21 mouse cellular contexts compared by ENCODE assay signal in genomic region chr17:23857193-23857592, GRCm38 (mm10). TPM values are rescaled to one million over a fixed set of nuclear protein-coding genes. Genes with fewer than 3 reads are reported as not detected.
"Had no signal": no experiment of that assay in that cellular context is flagged by ENCODE, and none has a peak within 500 bp of the region (broad histone marks: within the 10 kb centered on the region; RNA-seq: fewer than 3 reads in every experiment).

No protein-coding gene starts in this region.

- H3K27me3 ChIP-seq: limb, embryonic 13.5 days; neural tube, embryonic 13.5 days; stomach, embryonic 15.5 days had no signal

- H3K36me3 ChIP-seq: limb, embryonic 13.5 days; neural tube, embryonic 13.5 days; stomach, embryonic 15.5 days had no signal

- DNase-seq: kidney, adult 2 months; lung, adult 18-20 months; midbrain, embryonic 14.5 days; retina, postnatal 1 day; right cerebral cortex, postnatal 4 days; spleen, adult 18-20 months; thymus, adult 2 months; thymus, postnatal 25 days had no signal

- H3K4me3 ChIP-seq: layer of hippocampus, adult 2 months; limb, embryonic 13.5 days; neural tube, embryonic 13.5 days; stomach, embryonic 15.5 days had no signal

- H3K4me2 ChIP-seq: limb, embryonic 13.5 days; neural tube, embryonic 13.5 days; stomach, embryonic 15.5 days had no signal

RNA-seq across cellular contexts. Expression of gene Prss21, which starts 10.7 kb away (rescaled TPM):
- total RNA-seq: layer of hippocampus, adult 2 months; layer of hippocampus, postnatal 10 days; left cerebral cortex, postnatal 36 days; liver, adult 2 months; megakaryocyte-erythroid progenitor cell, adult 5-6 weeks had no signal
- polyA plus RNA-seq: intestine, embryonic 16.5 days; kidney, postnatal 0 days; limb, embryonic 13.5 days; liver, adult 2 months; liver, embryonic 14.5 days; lung, embryonic 16.5 days; midbrain, embryonic 14.5 days; neural tube, embryonic 13.5 days; stomach, embryonic 15.5 days; urinary bladder, adult 2 months had no signal

RNA-seq across cellular contexts. Expression of gene Prss41, which starts 13.2 kb away (rescaled TPM):
- total RNA-seq: liver, adult 2 months; megakaryocyte-erythroid progenitor cell, adult 5-6 weeks had no signal

RNA-seq across cellular contexts. Expression of gene Prss32, which starts 13.5 kb away (rescaled TPM):
- total RNA-seq: layer of hippocampus, adult 2 months; left cerebral cortex, postnatal 36 days; liver, adult 2 months; megakaryocyte-erythroid progenitor cell, adult 5-6 weeks had no signal
- polyA plus RNA-seq: kidney, adult 2 months; kidney, postnatal 0 days; limb, embryonic 13.5 days; liver, embryonic 14.5 days; lung, embryonic 16.5 days; midbrain, embryonic 14.5 days; neural tube, embryonic 13.5 days had no signal

RNA-seq across cellular contexts. Expression of gene Prss33, which starts 21.3 kb away (rescaled TPM):
- total RNA-seq: layer of hippocampus, adult 2 months; layer of hippocampus, postnatal 10 days; left cerebral cortex, postnatal 36 days; liver, adult 2 months; megakaryocyte-erythroid progenitor cell, adult 5-6 weeks had no signal
- polyA plus RNA-seq: kidney, adult 2 months; limb, embryonic 13.5 days; liver, adult 2 months; liver, embryonic 14.5 days; lung, embryonic 16.5 days; neural tube, embryonic 13.5 days; stomach, embryonic 15.5 days; urinary bladder, adult 2 months had no signal

RNA-seq across cellular contexts. Expression of gene Dcpp1, which starts 23.5 kb away (rescaled TPM):
- total RNA-seq: layer of hippocampus, adult 2 months; layer of hippocampus, postnatal 10 days; left cerebral cortex, postnatal 36 days; liver, adult 2 months; megakaryocyte-erythroid progenitor cell, adult 5-6 weeks had no signal
- polyA plus RNA-seq: intestine, embryonic 16.5 days; kidney, adult 2 months; kidney, postnatal 0 days; limb, embryonic 13.5 days; liver, adult 2 months; liver, embryonic 14.5 days; lung, embryonic 16.5 days; midbrain, embryonic 14.5 days; neural tube, embryonic 13.5 days; stomach, embryonic 15.5 days; urinary bladder, adult 2 months had no signal
